Mouse (Mus musculus): ENCODE measurements around the gene Hmx2. TPM values are rescaled to one million over a fixed set of nuclear protein-coding genes. Genes with fewer than 3 reads are reported as not detected.
A peak's percentile ranks its signal among the peaks of the same experiment; 100 is the strongest.

Gene Hmx2
- total RNA-seq, 1 experiment from 2014 or later, result not detected

- no peak for ATAC-seq (replicated peaks; ENCODE audit: low read depth, poor library complexity, severe bottlenecking)
Measured at GRCm38 (mm10) chr7:131556116-131556515, 7.5 kb downstream of the Hmx2 start.

GRCm38 (mm10) chr7:131556541-131557271 is 8.1 kb downstream of the Hmx2 start:
- ATAC-seq (replicated peaks; ENCODE audit: low read depth, poor library complexity, severe bottlenecking), result no peak

GRCm38 (mm10) chr7:131557751-131558150 is 9.2 kb downstream of the Hmx2 start:
- ATAC-seq (replicated peaks; ENCODE audit: low read depth, poor library complexity, severe bottlenecking), result no peak

- peak; percentile 94 for ATAC-seq (replicated peaks; ENCODE audit: low read depth, poor library complexity, severe bottlenecking)
Measured at GRCm38 (mm10) chr7:131559986-131560696, 11.6 kb downstream of the Hmx2 start, which contains the start of gene Bub3. Gene Bub3, plus strand, starts transcription at chr7:131560222.

- ATAC-seq (replicated peaks; ENCODE audit: low read depth, poor library complexity, severe bottlenecking), result no peak
Measured at GRCm38 (mm10) chr7:131560697-131561042, 12.1 kb downstream of the Hmx2 start.

- ATAC-seq (replicated peaks; ENCODE audit: low read depth, poor library complexity, severe bottlenecking), result no peak
Measured at GRCm38 (mm10) chr7:131575246-131575645, 26.7 kb downstream of the Hmx2 start.

- no peak for ATAC-seq (replicated peaks; ENCODE audit: low read depth, poor library complexity, severe bottlenecking)
Measured at GRCm38 (mm10) chr7:131582178-131582577, 33.6 kb downstream of the Hmx2 start.

GRCm38 (mm10) chr7:131585551-131585950 is 37.0 kb downstream of the Hmx2 start:
- ATAC-seq (replicated peaks; ENCODE audit: low read depth, poor library complexity, severe bottlenecking), result no peak

GRCm38 (mm10) chr7:131597779-131598482 is 49.4 kb downstream of the Hmx2 start:
- ATAC-seq (replicated peaks; ENCODE audit: low read depth, poor library complexity, severe bottlenecking), result no peak

GRCm38 (mm10) chr7:131598483-131598824 is 49.9 kb downstream of the Hmx2 start:
- no peak for ATAC-seq (replicated peaks; ENCODE audit: low read depth, poor library complexity, severe bottlenecking)

GRCm38 (mm10) chr7:131602106-131602505 is 53.5 kb downstream of the Hmx2 start:
- ATAC-seq (replicated peaks; ENCODE audit: low read depth, poor library complexity, severe bottlenecking), result no peak

- ATAC-seq (replicated peaks; ENCODE audit: low read depth, poor library complexity, severe bottlenecking), result no peak
Measured at GRCm38 (mm10) chr7:131603186-131603585, 54.6 kb downstream of the Hmx2 start.

GRCm38 (mm10) chr7:131604946-131605345 is 56.4 kb downstream of the Hmx2 start:
- no peak for ATAC-seq (replicated peaks; ENCODE audit: low read depth, poor library complexity, severe bottlenecking)

GRCm38 (mm10) chr7:131605481-131605880 is 56.9 kb downstream of the Hmx2 start:
- no peak for ATAC-seq (replicated peaks; ENCODE audit: low read depth, poor library complexity, severe bottlenecking)

Other genes with a start within 250 kb of the Hmx2 start
- gene Cuzd1, start 226.5 kb upstream of the Hmx2 start, total RNA-seq (2017), result not detected in 2 replicates
- gene Fam24b, start 219.3 kb upstream of the Hmx2 start, total RNA-seq (2017), result not detected in 2 replicates
- gene Fam24a, start 214.9 kb upstream of the Hmx2 start, total RNA-seq (2017), result not detected in 2 replicates
- 7.0 and 11.1 TPM in 2 replicates for gene 2310057M21Rik, start 186.0 kb upstream of the Hmx2 start, total RNA-seq (2017)
- 18.9 TPM in 2 replicates for gene Pstk, start 177.6 kb upstream of the Hmx2 start, total RNA-seq (2017)
- gene Ikzf5, start 138.3 kb upstream of the Hmx2 start, total RNA-seq (2017), result 23.5 and 28.7 TPM in 2 replicates
- gene Acadsb, start 138.2 kb upstream of the Hmx2 start, total RNA-seq (2017), result 36.0 and 44.2 TPM in 2 replicates
- gene Hmx3, start 5.9 kb upstream of the Hmx2 start, total RNA-seq (2017), result not detected in 2 replicates
- 79.4 and 86.7 TPM in 2 replicates for gene Bub3, start 11.4 kb downstream of the Hmx2 start, total RNA-seq (2017)

Measured in common myeloid progenitor, adult 5-6 weeks (primary cell).